Mouse (Mus musculus): ENCODE results near the gene Mageb16.

The Mageb16 gene

DNA sequence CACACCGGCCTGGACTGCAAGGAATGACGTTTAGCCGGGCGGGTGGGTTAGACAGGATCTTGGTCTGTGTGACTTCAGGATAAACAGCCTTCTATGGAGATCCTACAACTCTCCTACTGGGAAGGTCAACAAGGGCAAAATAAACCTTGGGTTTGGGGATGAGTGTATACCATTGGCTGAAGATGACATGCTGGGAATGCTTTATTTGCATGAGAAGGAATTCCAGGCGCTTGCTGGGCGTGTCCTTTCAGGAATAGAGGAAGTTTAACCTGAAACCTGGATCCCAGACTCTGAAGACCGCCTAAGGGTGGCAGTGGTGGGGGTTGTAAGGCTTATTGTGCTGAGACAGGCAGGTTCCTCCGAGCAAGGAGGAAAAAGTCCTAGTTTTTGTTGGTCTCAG lies at the start of gene Mageb16:
Mageb16 (minus strand) TSS at position 25 of the 400 bp plus-strand sequence.
- no peak for DNase-seq (ENCODE audit: low read depth)

DNA sequence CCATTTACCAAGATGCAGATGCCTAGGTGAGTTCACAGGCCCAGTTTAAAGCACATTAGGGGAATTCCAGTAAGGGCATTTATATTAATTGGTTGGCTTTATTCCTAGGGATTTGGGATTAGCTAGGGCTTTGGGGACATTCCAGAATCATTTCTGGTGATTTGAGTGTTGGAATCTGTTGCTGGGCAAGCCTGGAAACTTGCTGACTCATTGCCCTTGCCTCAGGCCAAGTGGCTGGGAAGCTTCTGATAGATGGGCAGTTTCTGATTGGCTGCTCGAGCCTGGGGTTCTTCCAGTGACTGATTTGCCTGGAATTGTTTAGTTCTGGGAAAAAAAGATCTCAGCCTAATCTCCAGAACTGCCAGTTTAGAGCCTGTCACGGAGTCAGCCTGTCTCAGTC lies 20.1 kb downstream of the Mageb16 start:
- DNase-seq (ENCODE audit: low read depth): peak; percentile 32

- DNase-seq (ENCODE audit: low read depth): no peak
Measured at GRCm38 (mm10) chrX:79635396-79635795, 35.8 kb downstream of the Mageb16 start.

DNA sequence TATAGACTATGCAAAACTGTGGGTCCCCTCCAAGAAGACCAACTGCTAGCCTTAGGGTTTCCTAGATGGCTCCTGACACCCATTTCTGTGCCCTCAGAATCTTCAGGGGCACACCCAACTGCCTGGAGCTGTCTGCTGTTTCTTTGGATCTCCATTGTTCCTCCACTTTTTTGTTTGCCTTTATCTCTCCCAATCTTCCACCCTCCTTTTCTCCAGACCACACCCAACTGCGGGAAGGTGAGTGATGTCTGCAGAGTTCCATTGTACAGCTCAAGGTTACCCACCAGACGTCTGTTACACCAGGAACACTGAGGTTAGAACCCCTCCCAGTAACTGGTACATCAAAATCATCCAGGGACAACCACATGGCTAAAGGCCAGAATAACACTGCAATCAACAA lies 64.8 kb downstream of the Mageb16 start:
- DNase-seq (ENCODE audit: low read depth): no peak
